Mouse (Mus musculus) G1E (cell line): Measurements from ENCODE around the gene Prm1.

Experiments
- CTCF ChIP-seq: IDR thresholded peaks from 2 replicates; pipeline ENCODE4 v1.5.1; 2012; ENCODE audit warnings: low read depth, low read length, inconsistent platforms, mixed read lengths
- GATA1 ChIP-seq: IDR thresholded peaks from 2 replicates; pipeline ENCODE4 v1.6.1; 2012; ENCODE audit warnings: borderline replicate concordance, low read length, inconsistent platforms, mixed read lengths

- TF ChIP-seq CTCF (no peak), GATA1 (no peak)
Observed at GRCm38 (mm10) chr16:10764323-10764722, 41.3 kb downstream of the Prm1 start.
